Mouse (Mus musculus) liver, adult 2 months (tissue): Measurements from ENCODE around the gene Garnl3.

ENCODE experiments used
- CTCF ChIP-seq: fragments of 200-500 bp; IDR thresholded peaks from 2 replicates; pipeline ENCODE4 v1.5.1; 2011; ENCODE audit warnings: low read depth, low read length, control low read depth
- POLR2A ChIP-seq: fragments of 200-500 bp; IDR thresholded peaks from 2 replicates; pipeline ENCODE4 v1.6.1; 2011; ENCODE audit warnings: low read length, control low read depth; ENCODE audit not compliant: insufficient read depth; ENCODE audit errors: extremely low read depth

DNA sequence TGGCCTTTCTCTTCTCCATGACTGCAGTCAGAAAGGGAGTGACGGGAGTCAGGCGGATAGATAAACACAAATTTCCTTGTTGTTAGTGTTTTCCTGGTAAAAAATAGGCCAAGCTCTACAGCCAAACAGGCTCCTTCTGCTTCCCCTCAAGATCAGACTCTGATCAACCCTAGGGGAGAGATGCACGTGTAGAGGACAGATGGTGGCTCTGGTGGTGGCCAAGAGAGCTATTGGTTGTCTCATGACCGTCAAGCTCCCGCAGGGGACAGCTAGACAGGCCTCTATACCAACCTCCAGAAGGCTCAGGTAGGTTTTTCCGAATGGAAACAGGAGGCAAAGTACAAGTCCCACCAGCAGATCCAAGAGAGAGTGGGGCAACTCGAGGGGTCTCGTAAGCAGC is 30.9 kb downstream of the Garnl3 start:
- TF ChIP-seq CTCF, result no peak
- TF ChIP-seq POLR2A, result no peak
